Mouse (Mus musculus) lung, postnatal 25 days (tissue): Measurements from ENCODE around the gene Unc50.

Experiments used
- DNase-seq: peaks from one replicate; pipeline ENCODE4 v3.0.0; 2022; ENCODE audit warnings: low spot score

Unc50 gene

DNA sequence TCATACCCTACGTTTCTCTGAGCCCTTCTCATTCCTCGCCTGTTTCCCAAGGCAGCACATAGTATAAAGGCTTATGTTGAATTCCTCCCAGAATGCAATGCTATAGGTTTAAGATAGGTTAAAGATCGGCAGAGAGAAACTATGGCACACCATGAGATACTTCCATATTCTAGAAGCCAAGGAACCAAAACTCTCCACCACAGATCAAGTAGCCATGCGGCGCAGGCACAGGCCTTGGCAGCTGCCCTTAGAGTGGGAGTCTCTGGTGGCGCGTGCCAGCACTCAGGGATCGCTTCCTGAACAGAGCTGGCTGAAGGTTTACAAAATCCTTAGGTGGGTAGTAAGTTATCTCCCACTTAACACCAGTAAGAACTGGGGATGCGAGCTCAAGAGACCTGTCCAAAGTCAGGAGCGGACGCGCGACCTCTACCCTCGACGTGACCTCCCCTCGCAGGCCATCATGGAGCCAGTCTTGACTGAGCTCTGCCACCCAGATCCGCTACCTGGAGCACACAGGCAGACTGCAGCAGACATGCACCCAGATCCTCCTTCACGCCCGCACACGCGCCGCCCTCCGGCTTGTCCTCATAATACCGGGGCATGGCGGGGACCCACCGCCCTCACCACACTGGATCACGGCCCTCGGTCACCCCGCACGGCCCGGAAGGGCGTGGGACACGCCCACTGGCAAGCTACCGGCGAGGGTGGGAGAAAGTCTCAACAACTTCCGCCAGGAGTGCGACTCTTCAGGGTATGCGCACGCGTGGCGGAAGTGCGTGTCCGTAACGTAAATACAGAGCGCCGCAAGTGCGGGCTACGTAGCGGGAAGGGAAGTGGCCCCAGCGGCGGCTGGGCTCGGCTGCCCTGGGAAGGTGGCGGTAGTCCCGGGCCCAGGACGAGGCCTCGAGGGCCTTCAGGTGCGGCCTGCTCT lies at the start of gene Unc50, which contains the start of gene Coa5:
Gene Unc50 (plus strand): TSS at position 774 of the 931 bp plus-strand sequence.
Gene Coa5 (minus strand): TSS at position 738 of the 931 bp plus-strand sequence.
- DNase-seq: peak; percentile 96

DNA sequence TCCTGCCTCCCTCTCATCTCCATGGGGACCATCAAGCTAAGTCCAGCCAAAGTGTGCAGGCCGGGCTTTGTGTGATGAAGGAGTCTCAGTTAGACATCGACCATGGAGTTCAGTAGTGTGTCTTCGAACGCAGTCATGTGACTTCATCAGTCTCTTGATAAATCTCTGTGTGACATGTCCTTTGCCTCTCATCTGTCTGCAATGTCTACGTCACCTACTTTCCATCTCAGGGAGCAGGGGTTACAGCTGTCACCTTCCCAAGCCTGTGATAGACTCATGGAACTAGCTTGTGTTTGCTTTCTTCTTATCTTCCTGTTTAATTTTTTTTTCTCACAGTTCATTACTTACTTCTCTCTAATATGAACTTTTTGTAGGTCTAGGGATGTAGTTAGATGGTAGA lies 49.0 kb upstream of the Unc50 start:
- no peak for DNase-seq

DNA sequence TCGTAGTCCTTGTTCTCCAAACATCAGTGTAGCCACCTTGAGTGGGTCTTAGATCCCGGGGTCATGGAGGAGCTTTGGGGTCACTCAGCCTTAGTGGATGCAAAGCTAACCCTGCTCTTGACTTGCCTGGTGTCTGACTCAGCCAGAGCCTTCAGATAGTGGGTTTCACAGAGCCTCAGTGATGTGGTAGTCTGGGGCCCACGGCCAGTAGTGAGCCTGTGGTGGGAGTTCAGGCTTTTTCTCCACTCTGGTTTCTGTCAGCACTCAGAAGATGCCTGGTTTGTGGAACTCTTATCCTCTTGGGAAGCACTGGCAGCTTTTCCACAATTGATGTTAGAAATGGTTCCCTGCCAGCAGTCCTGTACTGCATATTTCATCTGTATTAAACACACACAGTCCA lies 45.6 kb upstream of the Unc50 start:
- no peak for DNase-seq

DNA sequence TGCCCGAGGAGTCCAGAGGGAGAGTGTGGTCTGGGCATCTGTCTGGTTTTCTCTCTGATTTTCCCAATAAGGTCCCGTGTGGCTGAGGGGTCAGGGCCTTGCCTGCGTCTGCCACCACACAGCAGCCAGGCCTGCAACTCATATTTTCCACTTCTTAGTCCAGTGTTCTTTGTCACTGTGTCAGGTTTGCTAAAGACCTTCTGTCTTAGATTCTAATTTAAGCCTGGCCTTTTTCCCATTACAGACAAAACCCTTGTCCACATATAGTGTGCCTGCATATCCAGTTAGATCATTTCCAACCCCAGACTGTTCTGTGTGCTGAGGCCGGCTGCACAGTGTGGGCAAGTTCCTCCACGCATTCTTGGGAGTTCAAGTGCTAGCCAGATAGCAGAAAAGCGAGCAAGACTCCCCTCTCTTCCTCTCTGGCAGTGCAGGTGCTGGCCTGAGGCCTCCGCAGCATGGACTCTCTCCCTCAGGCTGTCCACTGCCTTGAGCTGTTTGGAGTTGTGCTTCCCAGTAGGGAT lies 43.4 kb upstream of the Unc50 start:
- no peak for DNase-seq

DNA sequence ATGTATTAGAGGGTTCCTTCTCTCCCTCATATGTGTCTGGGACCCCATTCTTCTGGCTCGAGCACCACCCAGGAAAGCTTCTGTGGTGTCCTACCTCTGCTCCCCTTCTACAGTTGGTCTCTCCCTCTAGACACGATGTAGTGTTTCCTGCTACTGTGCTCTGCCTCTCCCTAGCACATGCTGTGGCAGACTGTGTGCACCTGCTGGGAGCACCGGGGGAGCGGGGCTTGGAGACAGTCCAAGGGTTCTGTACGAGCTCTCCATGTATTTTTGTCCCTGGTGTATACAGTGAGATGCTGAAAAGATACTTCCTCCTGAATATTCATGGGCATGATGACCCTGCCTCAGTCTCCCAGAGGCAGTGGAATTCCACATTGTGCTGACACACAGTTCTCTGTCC lies 36.8 kb upstream of the Unc50 start:
- no peak for DNase-seq

DNA sequence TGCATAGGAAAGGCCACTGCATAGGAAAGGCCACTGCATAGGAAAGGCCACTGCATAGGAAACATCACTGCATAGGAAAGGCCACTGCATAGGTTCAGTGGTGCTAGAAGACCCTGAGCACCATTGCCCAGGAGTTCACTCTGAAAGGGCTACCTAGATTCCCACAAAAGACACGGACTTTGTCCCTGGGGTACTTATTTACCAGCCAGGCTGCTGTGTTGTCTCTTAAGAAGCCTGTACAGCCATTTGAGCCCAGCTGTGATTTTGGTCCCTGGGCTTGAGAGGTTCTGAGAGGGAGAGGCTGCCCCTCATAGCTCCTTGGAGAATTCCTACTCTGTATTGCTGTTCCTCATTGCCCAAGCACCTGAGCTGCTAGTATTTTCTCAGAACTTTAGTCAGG lies 33.5 kb upstream of the Unc50 start:
- DNase-seq: no peak

DNA sequence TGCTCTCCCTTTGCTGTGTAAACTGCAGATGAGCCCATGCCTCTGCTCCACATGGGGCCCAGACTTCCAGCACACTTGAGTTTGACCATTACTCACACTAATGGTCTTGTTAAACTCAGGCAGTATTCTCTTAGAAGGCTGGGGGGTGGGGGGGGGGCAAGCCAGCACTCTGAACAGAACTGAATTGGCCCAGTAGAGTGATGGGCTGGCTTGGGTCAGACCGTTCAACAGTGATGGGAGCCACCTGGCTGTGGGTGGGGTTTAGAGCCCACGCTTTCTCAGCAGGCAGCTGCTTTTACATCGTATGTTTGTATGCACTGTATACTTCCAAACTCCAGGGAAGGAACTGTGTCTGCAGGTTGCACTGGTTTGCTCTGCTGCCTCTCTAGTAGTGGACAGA lies 31.0 kb upstream of the Unc50 start:
- DNase-seq: no peak

DNA sequence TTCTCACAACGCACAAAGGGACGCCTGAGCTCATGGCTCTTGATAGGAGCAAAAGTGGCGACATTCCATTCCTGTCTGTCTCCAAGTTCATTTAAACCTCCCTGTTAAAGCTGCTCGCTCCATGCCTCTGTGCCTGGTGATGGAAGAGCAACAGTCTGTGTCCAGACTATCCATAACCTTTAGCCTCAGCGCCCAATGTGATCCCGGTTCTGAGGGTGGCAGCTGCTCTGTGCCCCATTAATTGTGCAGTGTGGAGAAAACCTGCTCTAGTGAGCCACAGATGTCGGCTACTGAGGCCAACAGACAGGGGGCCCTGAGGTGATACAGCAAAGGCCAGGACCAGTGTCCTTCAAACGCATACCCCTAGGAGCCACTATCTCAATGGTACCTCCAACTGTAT lies 30.2 kb upstream of the Unc50 start:
- no peak for DNase-seq

DNA sequence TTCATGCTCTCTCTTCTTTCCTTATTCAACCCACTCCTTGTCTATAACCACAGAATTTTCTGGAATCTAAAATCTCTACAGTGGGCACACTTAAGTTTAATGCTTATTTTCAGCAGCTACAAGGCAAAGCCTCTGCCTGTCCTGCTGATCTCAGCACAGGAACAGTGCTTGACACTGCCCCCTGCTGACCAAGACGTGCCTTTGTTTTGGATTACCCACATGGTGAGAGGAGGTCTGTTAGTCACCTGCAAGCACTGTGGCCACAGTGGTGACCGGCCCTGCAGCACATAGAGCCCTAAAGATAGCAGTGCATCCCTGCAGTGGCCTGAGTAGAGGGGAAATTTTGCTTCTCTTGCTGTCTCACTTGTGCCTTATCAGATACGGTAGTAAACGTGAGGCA lies 28.3 kb upstream of the Unc50 start:
- DNase-seq: peak; percentile 66

DNA sequence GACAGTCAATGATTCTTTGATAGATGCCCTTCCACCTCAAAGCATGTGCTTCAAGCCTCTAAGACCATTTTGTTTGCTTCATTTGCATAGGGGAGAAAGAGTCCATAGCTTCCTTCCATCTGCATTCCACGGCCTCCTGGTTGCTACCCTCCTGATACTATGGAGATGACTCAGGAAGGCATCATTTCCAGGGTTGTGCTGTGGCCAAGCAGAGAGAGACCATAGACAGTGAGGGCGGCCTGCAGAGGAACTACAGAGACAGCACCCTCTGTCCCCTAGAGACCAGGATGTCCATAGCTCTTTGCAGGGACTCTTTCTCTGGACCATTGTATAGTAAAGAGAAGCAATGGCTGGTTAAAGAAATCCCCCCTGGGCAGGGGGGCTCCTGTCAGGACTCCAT lies 24.8 kb upstream of the Unc50 start:
- no peak for DNase-seq

DNA sequence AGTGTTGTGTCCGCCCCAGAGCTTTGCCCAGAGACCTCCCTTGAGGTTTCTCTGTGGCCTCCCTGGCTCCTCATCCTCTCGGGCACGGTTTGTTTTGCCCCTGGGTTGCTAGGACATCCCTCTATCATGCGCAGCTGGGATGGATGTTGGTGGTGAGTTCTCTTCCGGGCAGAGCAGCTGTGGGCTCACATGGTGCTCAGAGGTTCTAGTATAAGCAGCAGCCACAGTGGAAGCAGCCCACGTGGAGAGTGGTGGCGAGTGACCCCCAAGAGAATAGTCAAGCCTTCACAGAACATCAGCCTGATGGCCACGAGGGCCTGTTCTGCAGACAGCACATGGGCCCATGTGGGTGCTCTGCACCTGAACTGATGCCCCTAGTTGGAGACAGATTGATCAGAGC lies 22.7 kb upstream of the Unc50 start:
- no peak for DNase-seq

DNA sequence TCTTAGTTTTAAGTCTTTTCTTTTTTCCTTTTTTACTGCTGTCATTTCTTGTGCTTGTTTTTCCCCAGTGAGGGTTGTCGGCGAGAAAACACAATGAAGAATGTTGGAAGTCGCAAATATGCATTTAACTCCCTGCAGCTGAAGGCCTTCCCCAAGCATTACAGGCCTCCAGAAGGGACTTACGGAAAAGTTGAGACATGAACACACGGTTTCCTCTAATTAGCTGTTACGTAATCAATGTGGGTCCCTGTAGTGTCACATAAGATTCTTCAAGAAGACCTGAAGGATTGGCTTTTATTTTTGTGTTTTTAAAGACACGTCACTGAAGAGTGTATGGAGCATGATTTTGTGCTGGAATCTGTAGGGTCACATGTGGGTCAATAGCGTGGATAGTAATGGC lies 21.9 kb upstream of the Unc50 start:
- no peak for DNase-seq

DNA sequence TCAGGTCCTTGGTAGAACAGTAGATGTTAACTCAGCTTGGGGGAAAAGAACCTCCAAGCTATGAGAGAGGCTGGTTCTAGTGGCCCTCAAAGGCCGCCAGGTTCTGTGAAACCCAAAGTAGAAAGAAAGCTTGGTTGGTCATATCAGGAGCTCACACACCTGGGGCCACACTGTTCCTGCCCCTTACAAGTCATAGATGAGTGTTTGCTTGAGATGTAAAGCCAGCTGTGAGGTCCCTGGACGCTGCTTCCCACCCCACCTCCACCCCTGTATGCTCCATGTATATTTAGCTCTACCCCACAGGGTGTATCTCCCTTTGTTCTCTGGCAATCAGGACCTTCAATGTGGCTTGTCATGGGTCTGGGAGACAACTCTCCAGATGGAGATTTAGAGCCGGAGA lies 21.3 kb upstream of the Unc50 start:
- no peak for DNase-seq

DNA sequence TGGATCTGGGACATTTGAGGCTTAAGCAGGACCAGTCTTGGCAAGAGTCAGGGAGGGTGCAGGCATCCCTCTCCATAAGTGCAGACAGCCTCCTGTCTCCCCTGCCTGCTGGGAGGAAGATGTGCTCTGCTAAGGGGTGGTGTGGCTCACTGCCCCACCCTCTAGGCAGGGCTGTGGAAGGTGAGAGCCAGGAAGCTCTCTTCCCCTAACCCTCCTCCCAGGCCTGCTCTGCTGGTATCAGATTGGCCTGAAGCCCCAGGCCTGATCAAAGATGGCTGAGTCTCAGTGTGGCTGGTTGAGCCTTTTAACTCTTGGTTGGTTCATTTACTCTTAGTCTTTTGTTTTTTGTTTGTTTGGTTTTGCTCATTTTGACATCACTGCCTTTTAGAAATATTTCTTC lies 20.3 kb upstream of the Unc50 start:
- no peak for DNase-seq

DNA sequence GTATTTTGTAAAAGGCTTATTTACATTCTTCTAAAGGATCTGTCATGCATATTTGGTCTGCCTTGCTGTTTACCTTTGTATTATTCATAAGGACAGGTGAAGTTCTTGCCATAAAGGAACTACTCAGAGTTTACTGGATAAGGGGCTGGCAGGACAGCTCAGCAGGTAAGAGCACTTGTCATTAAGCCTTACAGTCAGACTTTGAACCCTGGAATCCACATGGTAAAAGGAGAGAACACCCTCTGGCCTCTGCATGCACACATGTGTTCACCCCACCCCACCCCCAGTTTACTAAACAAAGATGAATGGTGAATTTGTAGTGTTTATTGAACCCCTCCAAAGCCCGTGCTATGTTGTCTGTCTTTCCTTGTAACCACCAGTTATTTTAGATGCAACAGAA lies 14.5 kb upstream of the Unc50 start:
- DNase-seq: no peak

DNA sequence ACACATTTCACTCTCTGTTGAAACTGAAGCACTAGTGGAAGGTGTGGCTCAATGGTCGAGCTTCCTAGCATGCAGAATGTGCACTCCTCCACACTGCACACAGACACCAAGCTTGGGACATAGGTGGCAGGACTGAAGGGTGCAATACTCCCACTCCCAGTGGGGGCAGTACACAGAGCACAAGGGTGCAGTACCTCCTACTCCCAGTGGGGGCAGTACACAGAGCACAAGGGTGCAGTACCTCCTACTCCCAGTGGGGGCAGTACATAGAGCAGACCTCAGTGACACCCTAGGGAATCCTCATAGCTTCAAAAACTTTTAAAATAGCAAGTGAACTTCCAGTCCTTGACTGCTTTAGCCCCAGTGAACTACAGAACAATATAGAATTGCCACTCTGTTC lies 10.5 kb upstream of the Unc50 start:
- peak; percentile 45 for DNase-seq

DNA sequence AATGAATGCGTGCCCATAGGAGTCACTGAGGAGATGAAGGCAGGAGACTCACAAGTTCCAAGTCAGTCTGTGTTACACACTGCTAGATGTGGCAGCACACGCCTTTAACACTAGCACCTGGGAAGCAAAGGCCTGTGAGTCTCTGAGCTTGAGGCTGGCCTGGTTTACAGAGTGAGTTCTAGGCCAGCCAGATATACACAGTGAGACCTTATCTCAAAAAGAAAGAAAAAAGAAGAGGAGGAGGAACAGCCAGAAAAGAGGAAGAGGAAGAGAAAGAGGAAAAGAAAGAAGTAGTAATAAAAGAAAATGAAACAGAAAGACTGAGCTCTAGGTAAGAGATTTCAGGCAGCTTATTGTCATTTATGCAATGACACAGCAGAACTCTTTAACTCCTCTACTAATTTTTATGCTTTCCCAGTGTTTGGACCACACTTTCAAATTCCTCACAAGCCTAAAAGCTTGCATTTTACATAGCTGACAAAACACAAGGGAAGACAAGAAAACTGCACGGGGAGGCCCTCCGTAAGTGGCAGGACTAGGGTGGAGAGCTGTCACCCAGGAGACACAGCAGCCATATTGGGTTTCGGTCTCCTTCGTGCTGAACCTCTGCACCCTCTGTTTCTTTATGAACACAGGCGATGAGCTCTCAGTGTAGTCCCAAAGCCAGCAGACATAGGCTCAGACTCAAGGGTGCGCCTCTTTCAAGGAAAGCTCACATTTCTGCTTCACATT lies 2.6 kb upstream of the Unc50 start:
- DNase-seq: no peak

DNA sequence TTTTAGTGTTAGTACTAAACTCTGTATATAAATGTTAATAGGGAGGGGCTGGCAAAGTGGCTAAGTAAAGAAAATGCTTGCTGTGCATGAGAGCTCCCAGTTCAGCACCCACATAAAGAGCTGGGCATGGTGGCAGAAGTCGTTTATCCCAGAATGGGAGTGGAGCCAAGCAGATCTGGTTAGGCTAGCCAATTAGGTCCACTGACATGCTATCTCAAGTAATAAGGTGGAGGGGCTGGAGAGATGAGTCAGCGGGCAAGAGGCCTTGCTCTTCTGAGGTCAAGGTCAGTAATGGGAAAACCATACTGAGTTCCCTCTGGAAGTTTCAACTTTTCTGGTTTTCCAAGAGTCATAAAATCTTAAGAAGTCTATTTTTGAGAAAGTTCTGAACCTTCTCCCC lies 1.0 kb upstream of the Unc50 start:
- DNase-seq: no peak

DNA sequence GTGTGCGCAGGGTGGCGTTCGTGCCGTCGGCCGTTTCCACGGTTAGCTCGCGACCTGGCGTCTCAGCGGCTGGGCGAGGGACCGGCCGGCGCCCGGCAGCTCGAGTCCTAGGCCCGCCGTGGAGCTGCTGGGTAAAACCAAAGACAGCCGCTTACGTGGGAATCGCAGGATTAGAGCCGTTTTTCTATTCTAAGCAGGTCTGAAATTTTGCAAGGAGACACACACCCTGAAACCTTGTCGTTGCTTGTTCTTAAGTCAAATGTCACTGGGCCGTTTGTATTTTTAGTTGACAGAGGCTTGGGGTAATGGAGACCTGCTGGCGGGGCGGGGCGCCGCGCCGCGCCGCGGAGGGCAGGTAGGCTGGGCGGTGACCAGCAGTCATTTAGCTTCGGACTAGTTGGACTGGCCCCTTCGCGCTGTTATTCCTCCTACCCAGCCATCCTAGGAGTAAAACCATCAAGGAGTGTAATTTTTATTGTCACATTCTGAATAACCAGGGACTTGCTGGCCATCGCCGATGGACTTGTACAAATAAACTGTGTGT lies 430 bp downstream of the Unc50 start:
- no peak for DNase-seq

DNA sequence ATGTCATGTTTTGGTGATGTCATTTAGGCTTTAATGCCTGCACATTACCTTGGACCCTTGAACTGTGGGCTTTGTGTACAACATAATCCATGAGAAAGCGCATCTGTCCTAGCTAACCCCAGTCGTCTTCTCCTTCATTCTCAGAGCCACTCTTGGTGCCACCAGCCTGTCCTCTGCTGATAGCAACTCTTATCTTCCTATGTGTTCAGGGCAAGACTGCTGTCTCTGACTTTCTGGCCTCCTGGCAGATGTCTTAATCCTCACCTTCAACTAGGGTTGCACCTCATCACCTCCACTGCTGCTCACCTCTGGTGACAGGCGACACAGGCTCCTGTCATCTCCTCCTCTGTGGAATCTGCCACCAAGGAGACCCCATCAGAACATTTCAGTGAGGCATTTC lies 6.5 kb downstream of the Unc50 start:
- no peak for DNase-seq

DNA sequence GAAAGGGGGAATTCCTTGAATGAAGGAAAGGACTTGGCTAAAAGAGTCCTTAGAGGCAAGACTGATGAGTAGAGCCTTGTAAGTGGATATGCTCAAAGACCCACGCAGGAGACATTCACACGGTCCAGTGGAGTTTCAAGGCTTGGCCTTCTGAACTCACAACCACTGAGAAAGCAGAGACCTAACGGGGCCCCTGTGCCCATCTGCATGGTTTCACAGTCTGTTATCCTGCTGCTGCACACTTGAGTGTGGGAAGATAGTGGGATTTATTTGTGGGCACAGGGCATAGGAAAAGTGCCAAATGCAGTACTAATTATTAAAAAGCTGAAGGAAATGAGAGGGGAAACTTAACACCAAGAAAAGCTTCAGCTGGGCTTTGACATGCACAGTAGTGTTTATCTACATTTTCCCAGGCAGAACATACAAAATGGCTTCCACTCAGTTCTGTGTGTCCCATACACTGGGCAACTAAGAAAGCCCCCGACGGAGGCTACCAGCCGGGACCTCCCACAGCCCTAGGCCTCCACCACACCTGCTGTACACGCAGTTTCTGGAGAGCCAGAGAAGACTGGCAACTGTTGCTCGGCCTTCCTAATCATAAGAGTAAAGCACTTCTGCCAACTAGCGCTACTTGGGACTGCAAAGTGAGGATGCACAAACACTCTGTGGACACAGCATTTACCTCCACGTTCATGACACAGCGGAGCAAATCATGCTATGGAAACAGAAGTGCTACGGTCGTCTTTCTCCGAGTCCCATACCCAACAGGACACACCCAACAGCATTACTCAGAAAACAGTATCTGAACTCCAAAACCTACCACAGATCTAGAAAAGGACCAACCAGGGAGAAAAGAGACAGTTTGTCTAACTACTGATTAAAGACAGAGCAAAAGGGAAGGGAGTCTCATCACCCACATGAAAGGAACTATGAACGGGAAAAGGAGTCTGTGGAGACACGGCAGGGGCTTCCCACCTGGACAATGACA lies 13.2 kb downstream of the Unc50 start:
- no peak for DNase-seq
